Mouse (Mus musculus): ENCODE measurements around the gene Trim40. TPM values are rescaled to one million over a fixed set of nuclear protein-coding genes. Genes with fewer than 3 reads are reported as not detected.

The Trim40 gene
- polyA plus RNA-seq, 1 experiment, result not detected

- H3K9me3 ChIP-seq (ENCODE audit: control insufficient read depth, low read length), result no peaks in the 10 kb centered on the region
- peaks cover 47% of the 10 kb centered on the region for H3K36me3 ChIP-seq (ENCODE audit: control insufficient read depth)
- H3K4me3 ChIP-seq (replicated peaks), result no peak overlapping the region
- TF ChIP-seq GATA1 (IDR thresholded peaks at IDR 0.05; ENCODE audit: low read length) (no peak), TAL1 (IDR thresholded peaks at IDR 0.05; ENCODE audit: low read length) (no peak)
- H3K27me3 ChIP-seq (ENCODE audit: control insufficient read depth), result no peaks in the 10 kb centered on the region
- H3K4me1 ChIP-seq (ENCODE audit: control insufficient read depth), result peaks cover 20% of the 10 kb centered on the region
These were observed 38.3 kb downstream of the Trim40 start for GRCm38 (mm10) chr17:36851627-36852026.

- TF ChIP-seq TAL1 (IDR thresholded peaks at IDR 0.05; ENCODE audit: low read length) (no peak), GATA1 (IDR thresholded peaks at IDR 0.05; ENCODE audit: low read length) (no peak)
- Histone ChIP-seq H3K36me3 (ENCODE audit: control insufficient read depth) (peaks cover 45% of the 10 kb centered on the region), H3K4me3 (replicated peaks) (no peak overlapping the region), H3K4me1 (ENCODE audit: control insufficient read depth) (peaks cover 23% of the 10 kb centered on the region), H3K27me3 (ENCODE audit: control insufficient read depth) (no peaks in the 10 kb centered on the region), H3K9me3 (ENCODE audit: control insufficient read depth, low read length) (no peaks in the 10 kb centered on the region)
These were observed 38.7 kb downstream of the Trim40 start for GRCm38 (mm10) chr17:36851200-36851599.

- H3K4me1 ChIP-seq (ENCODE audit: control insufficient read depth), result peaks cover 33% of the 10 kb centered on the region
- H3K9me3 ChIP-seq (ENCODE audit: control insufficient read depth, low read length), result no peaks in the 10 kb centered on the region
- peaks cover 39% of the 10 kb centered on the region for H3K36me3 ChIP-seq (ENCODE audit: control insufficient read depth)
- no peak for TF ChIP-seq GATA1 (IDR thresholded peaks at IDR 0.05; ENCODE audit: low read length)
- no peak for TF ChIP-seq TAL1 (IDR thresholded peaks at IDR 0.05; ENCODE audit: low read length)
- no peak overlapping the region for H3K4me3 ChIP-seq (replicated peaks)
- no peaks in the 10 kb centered on the region for H3K27me3 ChIP-seq (ENCODE audit: control insufficient read depth)
These were observed 39.9 kb downstream of the Trim40 start for GRCm38 (mm10) chr17:36849992-36850391.

GRCm38 (mm10) chr17:36848911-36849310 is 41.0 kb downstream of the Trim40 start:
- H3K27me3 ChIP-seq (ENCODE audit: control insufficient read depth), result no peaks in the 10 kb centered on the region
- TF ChIP-seq GATA1 (IDR thresholded peaks at IDR 0.05; ENCODE audit: low read length) (no peak), TAL1 (IDR thresholded peaks at IDR 0.05; ENCODE audit: low read length) (no peak)
- H3K4me3 ChIP-seq (replicated peaks), result no peak overlapping the region
- H3K4me1 ChIP-seq (ENCODE audit: control insufficient read depth), result peaks cover 44% of the 10 kb centered on the region
- peaks cover 35% of the 10 kb centered on the region for H3K36me3 ChIP-seq (ENCODE audit: control insufficient read depth)
- H3K9me3 ChIP-seq (ENCODE audit: control insufficient read depth, low read length), result no peaks in the 10 kb centered on the region

- TF ChIP-seq GATA1 (IDR thresholded peaks at IDR 0.05; ENCODE audit: low read length), result no peak
- TF ChIP-seq TAL1 (IDR thresholded peaks at IDR 0.05; ENCODE audit: low read length), result no peak
- Histone ChIP-seq H3K9me3 (ENCODE audit: control insufficient read depth, low read length) (no peaks in the 10 kb centered on the region), H3K27me3 (ENCODE audit: control insufficient read depth) (no peaks in the 10 kb centered on the region), H3K36me3 (ENCODE audit: control insufficient read depth) (peaks cover 5% of the 10 kb centered on the region), H3K4me1 (ENCODE audit: control insufficient read depth) (peaks cover 38% of the 10 kb centered on the region), H3K4me3 (replicated peaks) (no peak overlapping the region)
These were observed 45.2 kb downstream of the Trim40 start for GRCm38 (mm10) chr17:36844725-36845124.

GRCm38 (mm10) chr17:36844286-36844719 is 45.6 kb downstream of the Trim40 start:
- Histone ChIP-seq H3K9me3 (ENCODE audit: control insufficient read depth, low read length) (no peaks in the 10 kb centered on the region), H3K36me3 (ENCODE audit: control insufficient read depth) (peaks cover 5% of the 10 kb centered on the region), H3K4me3 (replicated peaks) (peak overlapping the region; percentile 7), H3K27me3 (ENCODE audit: control insufficient read depth) (no peaks in the 10 kb centered on the region), H3K4me1 (ENCODE audit: control insufficient read depth) (peaks cover 38% of the 10 kb centered on the region)
- TF ChIP-seq GATA1 (IDR thresholded peaks at IDR 0.05; ENCODE audit: low read length) (no peak), TAL1 (IDR thresholded peaks at IDR 0.05; ENCODE audit: low read length) (no peak)

- Histone ChIP-seq H3K36me3 (ENCODE audit: control insufficient read depth) (peaks cover 5% of the 10 kb centered on the region), H3K4me1 (ENCODE audit: control insufficient read depth) (peaks cover 41% of the 10 kb centered on the region), H3K9me3 (ENCODE audit: control insufficient read depth, low read length) (no peaks in the 10 kb centered on the region), H3K4me3 (replicated peaks) (no peak overlapping the region), H3K27me3 (ENCODE audit: control insufficient read depth) (no peaks in the 10 kb centered on the region)
- no peak for TF ChIP-seq GATA1 (IDR thresholded peaks at IDR 0.05; ENCODE audit: low read length)
- TF ChIP-seq TAL1 (IDR thresholded peaks at IDR 0.05; ENCODE audit: low read length), result no peak
These were observed 46.2 kb downstream of the Trim40 start for GRCm38 (mm10) chr17:36843696-36844095.

- H3K4me3 ChIP-seq (replicated peaks), result no peak overlapping the region
- peaks cover 2% of the 10 kb centered on the region for H3K36me3 ChIP-seq (ENCODE audit: control insufficient read depth)
- TF ChIP-seq TAL1 (IDR thresholded peaks at IDR 0.05; ENCODE audit: low read length) (no peak), GATA1 (IDR thresholded peaks at IDR 0.05; ENCODE audit: low read length) (no peak)
- no peaks in the 10 kb centered on the region for H3K27me3 ChIP-seq (ENCODE audit: control insufficient read depth)
- no peaks in the 10 kb centered on the region for H3K9me3 ChIP-seq (ENCODE audit: control insufficient read depth, low read length)
- peaks cover 59% of the 10 kb centered on the region for H3K4me1 ChIP-seq (ENCODE audit: control insufficient read depth)
These were observed 48.9 kb downstream of the Trim40 start for GRCm38 (mm10) chr17:36840961-36841445.

- Histone ChIP-seq H3K4me1 (ENCODE audit: control insufficient read depth) (peaks cover 55% of the 10 kb centered on the region), H3K27me3 (ENCODE audit: control insufficient read depth) (no peaks in the 10 kb centered on the region; the same call in 1 of the 2 replicates), H3K36me3 (ENCODE audit: control insufficient read depth) (peaks cover 2% of the 10 kb centered on the region), H3K9me3 (ENCODE audit: control insufficient read depth, low read length) (no peaks in the 10 kb centered on the region), H3K4me3 (replicated peaks) (no peak overlapping the region)
- TF ChIP-seq GATA1 (IDR thresholded peaks at IDR 0.05; ENCODE audit: low read length), result no peak
- no peak for TF ChIP-seq TAL1 (IDR thresholded peaks at IDR 0.05; ENCODE audit: low read length)
These were observed 50.0 kb downstream of the Trim40 start for GRCm38 (mm10) chr17:36839931-36840330.

- H3K4me1 ChIP-seq (ENCODE audit: control insufficient read depth), result peaks cover 46% of the 10 kb centered on the region
- H3K36me3 ChIP-seq (ENCODE audit: control insufficient read depth), result peaks cover 2% of the 10 kb centered on the region
- no peak overlapping the region for H3K4me3 ChIP-seq (replicated peaks)
- peaks cover 2% of the 10 kb centered on the region for H3K27me3 ChIP-seq (ENCODE audit: control insufficient read depth)
- H3K9me3 ChIP-seq (ENCODE audit: control insufficient read depth, low read length), result no peaks in the 10 kb centered on the region
- no peak for TF ChIP-seq GATA1 (IDR thresholded peaks at IDR 0.05; ENCODE audit: low read length)
- no peak for TF ChIP-seq TAL1 (IDR thresholded peaks at IDR 0.05; ENCODE audit: low read length)
These were observed 50.9 kb downstream of the Trim40 start for GRCm38 (mm10) chr17:36839001-36839400.
